Mouse (Mus musculus): ENCODE data around the gene Defa17.
"Not testable (repeated sequence)": the region's sequence is repeated elsewhere in the genome, so short reads cannot be mapped to it uniquely, and the experiment has no call there.

The Defa17 gene

DNA sequence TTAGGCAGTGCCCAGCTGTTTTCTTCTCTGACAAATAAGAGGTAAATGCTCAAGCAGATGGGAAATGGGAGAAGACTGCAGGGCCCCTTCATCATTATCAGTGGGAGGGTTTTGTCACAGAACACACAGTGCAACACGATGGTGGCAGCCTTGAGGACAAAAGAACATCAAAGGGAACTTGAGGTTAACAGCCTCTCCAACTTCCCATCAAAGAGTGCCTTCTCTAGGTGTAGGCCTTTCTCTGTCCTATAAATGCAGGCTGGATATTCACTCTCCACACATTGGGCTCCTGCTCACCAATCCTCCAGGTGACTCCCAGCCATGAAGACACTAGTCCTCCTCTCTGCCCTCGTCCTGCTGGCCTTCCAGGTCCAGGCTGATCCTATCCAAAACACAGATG is at the start of gene Defa17:
Gene Defa17 (plus strand): TSS at position 301 of the 400 bp plus-strand sequence.
- DNase-seq, result not testable (repeated sequence)

DNA sequence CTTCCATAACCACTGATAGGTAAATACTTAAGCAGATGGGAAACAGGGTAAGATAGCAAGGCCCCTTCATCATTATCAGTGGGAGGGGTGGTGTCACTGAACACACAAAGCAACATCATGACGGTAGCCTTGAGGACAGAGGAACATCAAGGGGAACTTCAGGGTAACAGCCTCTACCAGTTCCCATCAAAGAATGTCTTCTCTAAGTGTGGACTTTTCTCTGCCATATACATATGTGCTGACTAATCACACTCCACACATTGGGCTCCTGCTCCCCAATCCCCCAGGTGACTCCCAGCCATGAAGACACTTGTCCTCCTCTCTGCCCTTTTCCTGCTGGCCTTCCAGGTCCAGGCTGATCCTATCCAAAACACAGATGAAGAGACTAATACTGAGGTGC is 37.7 kb upstream of the Defa17 start, which contains the start of gene Defa26:
Gene Defa26 (plus strand): TSS at position 301 of the 400 bp plus-strand sequence.
- not testable (repeated sequence) for DNase-seq

DNA sequence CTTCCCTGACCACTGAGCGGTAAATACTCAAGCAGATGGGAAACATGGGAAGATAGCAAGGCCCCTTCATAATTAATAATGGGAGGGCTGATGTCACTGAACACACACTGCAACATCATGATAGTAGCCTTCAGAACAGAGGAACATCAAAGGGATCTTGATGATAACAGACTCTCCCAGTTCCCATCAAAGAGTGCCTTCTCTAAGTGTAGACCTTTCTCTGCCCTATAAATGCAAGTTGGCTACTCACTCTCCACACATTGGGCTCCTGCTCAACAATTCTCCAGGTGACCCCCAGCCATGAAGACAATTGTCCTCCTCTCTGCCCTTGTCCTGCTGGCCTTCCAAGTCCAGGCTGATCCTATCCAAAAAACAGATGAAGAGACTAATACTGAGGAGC is 9.9 kb downstream of the Defa17 start, which contains the start of gene Defa34:
Gene Defa34 (plus strand): TSS at position 301 of the 400 bp plus-strand sequence.
- not testable (repeated sequence) for DNase-seq

DNA sequence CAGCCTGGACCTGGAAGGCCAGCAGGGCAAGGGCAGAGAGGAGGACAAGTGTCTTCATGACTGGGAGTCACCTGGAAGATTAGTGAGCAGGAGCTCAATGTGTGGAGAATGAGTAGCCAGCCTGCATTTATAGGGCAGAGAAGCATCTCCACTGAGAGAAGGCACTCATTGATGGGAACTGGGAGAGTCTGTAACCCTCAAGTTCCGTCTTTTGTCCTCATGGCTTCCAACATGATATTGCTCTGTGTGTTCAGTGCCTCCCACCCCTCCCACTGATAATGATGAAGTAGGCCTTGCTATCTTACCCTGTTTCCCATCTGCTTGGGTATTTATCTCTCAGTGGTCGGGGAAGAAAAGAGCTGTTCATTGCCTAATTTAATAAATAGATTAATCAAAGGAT is 48.0 kb downstream of the Defa17 start, which contains the start of gene AY761184:
Gene AY761184 (minus strand): TSS at position 101 of the 400 bp plus-strand sequence.
- DNase-seq, result not testable (repeated sequence)
